Mouse (Mus musculus) forebrain, postnatal 0 days (tissue): ENCODE results near the gene Lpin2. TPM values are rescaled to one million over a fixed set of nuclear protein-coding genes. Genes with fewer than 3 reads are reported as not detected.

Experiments
- ATAC-seq: fragments of 200-750 bp; cut with Nextera tagmentation; 2 replicates; pipeline ENCODE4 v1.8.0; 2017; ENCODE audit warnings: mild to moderate bottlenecking, moderate library complexity
- DNase-seq: peaks from one replicate; pipeline ENCODE4 v3.0.0-alpha.2; 2015
- H3K27ac ChIP-seq: fragments of 300-500 bp; sonication (generic); 2 replicates; pipeline ENCODE4 v1.5.1; 2014; ENCODE audit warnings: low read depth, mild to moderate bottlenecking, antibody characterized with exemption, low read length, moderate library complexity, mixed read lengths
- H3K27me3 ChIP-seq: fragments of 300-500 bp; sonication (generic); 2 replicates; pipeline ENCODE4 v1.6.1; 2014; ENCODE audit warnings: mild to moderate bottlenecking, low read length, mixed read lengths; ENCODE audit not compliant: insufficient read depth
- H3K36me3 ChIP-seq: fragments of 300-500 bp; sonication (generic); 2 replicates; pipeline ENCODE4 v1.6.1; 2014; ENCODE audit warnings: mild to moderate bottlenecking, moderate library complexity; ENCODE audit not compliant: insufficient read depth
- H3K4me1 ChIP-seq: fragments of 300-500 bp; sonication (generic); 2 replicates; pipeline ENCODE4 v1.6.1; 2014; ENCODE audit warnings: antibody characterized with exemption; ENCODE audit not compliant: insufficient read depth
- H3K4me2 ChIP-seq: fragments of 300-500 bp; sonication (generic); 2 replicates; pipeline ENCODE4 v1.6.1; 2014; ENCODE audit warnings: low read depth, mild to moderate bottlenecking, moderate library complexity
- H3K4me3 ChIP-seq: fragments of 300-500 bp; sonication (generic); 2 replicates; pipeline ENCODE4 v1.5.1; 2014; ENCODE audit warnings: low read depth, low read length, mixed read lengths
- H3K9ac ChIP-seq: fragments of 300-500 bp; sonication (generic); 2 replicates; pipeline ENCODE4 v1.6.1; 2014; ENCODE audit warnings: mild to moderate bottlenecking
- H3K9me3 ChIP-seq: fragments of 300-500 bp; sonication (generic); 2 replicates; pipeline ENCODE4 v1.6.1; 2016; ENCODE audit warnings: low read length
- CTCF ChIP-seq: sonication (generic); IDR thresholded peaks from 2 replicates; pipeline ENCODE4 v1.5.1; 2016; ENCODE audit warnings: antibody characterized with exemption, control low read depth, low read depth
- WGBS: fragments of 180-500 bp; shearing (Covaris S2); extraction: QIAGEN DNeasy Blood & Tissue Kit; methylation state at CpG from one replicate; pipeline ENCODE4 v1.1.7; 2014; 5-methylcytosine and 5-hydroxymethylcytosine counted together
- polyA plus RNA-seq: library from polyadenylated mRNA; unstranded; fragments of >200 nt; fragmentation: Nextera tagmentation; extraction: Ambion mirVana; gene quantifications from 2 replicates; pipeline ENCODE4 v1.2.1, GENCODE M21; 2015
- total RNA-seq: library from RNA; depleted of rRNA; stranded (reverse); fragments of >200 nt; gene quantifications from 2 replicates; pipeline ENCODE4 v1.2.3, GENCODE M21; 2014

The Lpin2 gene
- total and polyA plus RNA-seq, 2 experiments from 2014 or later = 32.5 to 58.6 TPM

DNA sequence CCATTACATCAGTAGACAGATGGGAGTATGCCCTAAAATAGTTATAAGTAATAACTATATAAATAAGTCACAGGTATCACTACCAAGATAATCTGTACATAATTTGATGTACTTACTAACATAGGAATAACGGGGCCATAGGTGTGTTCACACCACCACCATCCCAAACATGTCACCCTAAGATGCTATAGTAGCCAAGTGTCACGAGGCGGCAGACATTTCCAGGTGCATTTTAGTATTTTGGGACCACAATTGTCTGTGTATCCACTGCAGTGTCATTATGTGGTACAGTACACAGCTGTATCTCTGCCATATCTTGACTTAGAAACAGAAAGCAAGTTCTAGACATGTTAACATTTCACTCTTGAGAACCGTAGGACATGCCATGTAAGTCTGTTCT, 50.9 kb downstream of the Lpin2 start:
- no peaks in the 10 kb centered on the region for H3K4me1 ChIP-seq
- no peak for TF ChIP-seq CTCF
- DNase-seq = no peak
- no peak overlapping the region for H3K4me2 ChIP-seq
- no peak for ATAC-seq
- H3K27me3 ChIP-seq = no peaks in the 10 kb centered on the region
- H3K4me3 ChIP-seq = no peak overlapping the region
- no peaks in the 10 kb centered on the region for H3K9me3 ChIP-seq
- WGBS = 95% methylated on average over 4 of the region's 4 CpGs
- H3K36me3 ChIP-seq = peaks cover 28% of the 10 kb centered on the region
- no peak overlapping the region for H3K9ac ChIP-seq
- H3K27ac ChIP-seq = no peak overlapping the region

DNA sequence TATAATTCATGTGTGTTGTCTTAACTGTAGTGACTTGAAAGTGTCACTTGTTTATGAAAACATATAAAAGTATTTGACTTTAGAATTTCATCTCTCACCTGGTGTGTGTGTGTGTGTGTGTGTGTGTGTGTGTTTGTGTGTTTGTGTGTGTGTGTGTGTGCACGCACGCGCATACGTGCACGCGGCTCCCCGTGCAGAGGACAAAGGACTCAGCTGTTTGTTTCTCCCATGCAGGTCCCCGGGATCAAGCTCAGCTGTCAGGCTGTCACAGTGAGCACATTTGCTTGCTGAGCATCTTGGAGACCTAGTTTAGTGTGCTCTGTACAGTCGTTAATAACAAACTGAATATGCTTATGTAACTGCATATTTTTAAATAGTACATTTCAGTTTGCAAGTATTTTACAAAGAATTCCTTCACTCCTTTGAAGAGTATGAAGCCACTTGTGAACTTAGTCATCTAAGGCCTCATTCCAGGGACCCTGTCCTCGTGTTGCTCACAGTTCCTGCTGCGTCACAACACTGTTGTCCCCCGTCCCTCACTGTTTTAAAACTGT, 51.8 kb downstream of the Lpin2 start:
- DNase-seq (no peak), ATAC-seq (no peak)
- H3K9ac ChIP-seq = no peak overlapping the region
- H3K4me2 ChIP-seq = no peak overlapping the region
- H3K36me3 ChIP-seq = peaks cover 36% of the 10 kb centered on the region
- 87% methylated on average over 12 of the region's 12 CpGs for WGBS
- no peak overlapping the region for H3K4me3 ChIP-seq
- TF ChIP-seq CTCF = no peak
- no peak overlapping the region for H3K27ac ChIP-seq
- H3K4me1 ChIP-seq = no peaks in the 10 kb centered on the region
- no peaks in the 10 kb centered on the region for H3K9me3 ChIP-seq
- H3K27me3 ChIP-seq = no peaks in the 10 kb centered on the region

DNA sequence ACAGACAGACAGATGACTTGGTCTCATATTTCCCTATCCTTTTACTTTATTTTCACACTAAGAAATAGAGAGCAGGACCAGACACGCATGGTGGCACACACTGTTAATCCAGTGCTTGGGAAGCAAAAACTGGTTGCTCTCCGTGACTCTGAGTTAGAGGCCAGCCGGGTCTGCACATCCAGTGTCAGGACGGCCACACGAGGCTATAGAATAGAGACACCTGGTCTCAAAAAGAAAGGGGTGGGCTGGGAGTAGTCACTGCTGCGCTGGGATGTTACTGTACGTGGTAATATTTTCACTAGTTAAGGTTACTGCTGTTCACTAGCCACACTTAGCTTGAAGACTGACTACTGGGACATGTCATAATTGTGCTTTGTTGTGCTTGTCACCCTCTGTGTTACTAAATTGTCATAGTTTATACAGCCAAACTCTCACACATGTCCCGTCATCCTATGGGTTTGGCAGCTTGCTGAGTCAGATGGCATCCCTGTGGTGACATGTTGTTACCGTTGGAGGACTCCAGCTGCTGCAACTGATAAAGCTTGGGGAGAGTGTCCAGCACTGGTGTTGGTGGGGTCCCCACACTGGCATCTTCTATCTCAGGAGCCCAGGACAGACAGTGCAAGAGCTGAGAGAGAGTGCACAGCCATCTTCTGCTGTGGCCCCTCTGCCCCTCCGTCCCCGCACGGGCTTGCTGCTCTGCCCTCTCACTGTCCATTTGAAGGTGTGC, 53.0 kb downstream of the Lpin2 start:
- 87% methylated on average over 12 of the region's 12 CpGs for WGBS
- TF ChIP-seq CTCF = no peak
- H3K4me1 ChIP-seq = no peaks in the 10 kb centered on the region
- no peak for DNase-seq
- H3K36me3 ChIP-seq = peaks cover 36% of the 10 kb centered on the region
- no peak for ATAC-seq
- H3K9ac ChIP-seq = no peak overlapping the region
- H3K9me3 ChIP-seq = no peaks in the 10 kb centered on the region
- H3K4me3 ChIP-seq = no peak overlapping the region
- no peaks in the 10 kb centered on the region for H3K27me3 ChIP-seq
- no peak overlapping the region for H3K4me2 ChIP-seq
- no peak overlapping the region for H3K27ac ChIP-seq

DNA sequence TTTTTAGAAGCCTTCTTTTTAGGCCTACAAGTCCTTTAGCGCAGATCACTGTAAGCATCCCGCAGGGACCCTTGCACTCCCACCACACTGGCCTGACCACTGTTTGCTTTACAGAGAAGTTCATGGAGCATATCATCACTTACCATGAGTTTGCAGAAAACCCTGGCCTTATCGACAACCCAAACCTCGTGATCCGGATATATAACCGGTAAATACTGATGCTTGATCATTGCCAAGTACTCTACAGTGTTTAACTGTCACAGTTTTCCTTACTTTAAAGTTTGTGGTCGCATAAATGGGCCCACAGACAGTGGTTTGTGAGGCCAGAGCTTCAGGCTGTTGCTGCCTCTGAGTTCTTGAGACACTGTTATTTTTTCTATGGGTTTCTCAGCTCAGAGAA, 56.1 kb downstream of the Lpin2 start:
- Histone ChIP-seq H3K27ac (no peak overlapping the region), H3K4me1 (no peaks in the 10 kb centered on the region), H3K9me3 (no peaks in the 10 kb centered on the region), H3K36me3 (peaks cover 51% of the 10 kb centered on the region), H3K9ac (no peak overlapping the region), H3K4me3 (no peak overlapping the region), H3K4me2 (no peak overlapping the region), H3K27me3 (no peaks in the 10 kb centered on the region)
- WGBS = 98% methylated on average over 7 of the region's 7 CpGs
- DNase-seq (no peak), ATAC-seq (no peak)
- no peak for TF ChIP-seq CTCF

DNA sequence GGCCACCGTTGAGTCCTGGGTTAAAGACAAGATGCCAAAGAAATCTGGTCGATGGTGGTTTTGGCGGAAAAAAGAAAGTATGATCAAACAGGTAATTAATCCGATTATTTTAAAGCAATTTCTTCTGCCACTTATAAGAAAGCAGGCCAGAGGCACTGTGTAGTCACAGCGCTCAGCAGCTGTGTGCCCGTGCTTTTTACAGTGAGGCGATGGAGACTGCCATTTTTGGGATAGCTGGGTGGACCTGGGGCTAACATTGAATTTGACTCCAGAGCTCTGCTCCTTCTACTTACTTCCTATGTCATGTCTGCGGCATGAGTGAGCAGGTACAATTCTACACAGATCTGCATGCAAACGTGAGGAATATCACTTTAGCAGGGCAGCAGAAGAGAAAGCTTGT, 58.5 kb downstream of the Lpin2 start:
- 96% methylated on average over 9 of the region's 9 CpGs for WGBS
- DNase-seq (no peak), ATAC-seq (no peak)
- no peak for TF ChIP-seq CTCF
- Histone ChIP-seq H3K36me3 (peaks cover 66% of the 10 kb centered on the region), H3K9ac (no peak overlapping the region), H3K4me2 (no peak overlapping the region), H3K4me3 (no peak overlapping the region), H3K27ac (no peak overlapping the region), H3K4me1 (no peaks in the 10 kb centered on the region), H3K9me3 (no peaks in the 10 kb centered on the region), H3K27me3 (no peaks in the 10 kb centered on the region)

DNA sequence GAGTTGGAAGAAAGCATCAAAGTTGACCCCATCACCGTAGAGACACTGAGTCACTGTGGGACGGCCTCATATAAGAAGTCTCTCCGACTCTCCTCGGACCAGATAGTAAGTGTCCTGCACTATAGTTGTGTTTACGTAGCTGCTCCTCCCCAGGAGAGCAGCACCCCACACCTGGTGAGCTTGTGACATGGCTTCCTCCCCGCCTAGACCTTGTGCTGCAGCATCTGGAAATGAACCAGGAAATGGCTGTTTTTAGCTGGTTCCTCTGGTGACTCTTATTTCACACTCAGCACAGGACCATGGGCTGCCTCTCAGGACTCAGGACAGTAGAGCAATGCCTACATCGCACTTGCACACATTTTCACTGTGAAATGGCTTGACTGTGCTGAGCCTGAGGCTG, 60.3 kb downstream of the Lpin2 start:
- Histone ChIP-seq H3K9me3 (no peaks in the 10 kb centered on the region), H3K9ac (no peak overlapping the region), H3K27ac (no peak overlapping the region), H3K4me1 (no peaks in the 10 kb centered on the region), H3K36me3 (peaks cover 76% of the 10 kb centered on the region), H3K4me3 (no peak overlapping the region), H3K27me3 (no peaks in the 10 kb centered on the region), H3K4me2 (no peak overlapping the region)
- ATAC-seq (no peak), DNase-seq (no peak)
- 99% methylated on average over 7 of the region's 7 CpGs for WGBS
- TF ChIP-seq CTCF = no peak

DNA sequence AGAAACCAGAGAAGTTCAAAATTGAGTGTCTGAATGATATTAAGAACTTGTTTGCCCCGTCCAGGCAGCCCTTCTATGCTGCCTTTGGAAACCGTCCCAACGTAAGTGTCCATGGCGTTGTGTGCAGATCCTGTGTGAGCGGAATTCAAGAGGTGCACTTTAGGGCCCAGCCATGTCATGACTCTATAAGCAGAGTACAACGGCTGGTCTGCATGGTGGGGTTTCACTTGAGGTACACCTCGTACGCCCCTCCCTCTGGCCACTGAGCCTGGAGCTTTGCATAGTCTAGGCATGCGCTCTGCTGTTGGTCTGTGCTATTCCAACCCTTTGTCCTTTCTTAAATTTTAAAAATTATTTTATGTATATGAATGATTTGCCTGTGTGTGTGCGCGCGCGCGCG, 62.8 kb downstream of the Lpin2 start:
- Histone ChIP-seq H3K9ac (no peak overlapping the region), H3K27me3 (no peaks in the 10 kb centered on the region), H3K27ac (no peak overlapping the region), H3K36me3 (peaks cover 81% of the 10 kb centered on the region), H3K4me1 (no peaks in the 10 kb centered on the region), H3K9me3 (no peaks in the 10 kb centered on the region), H3K4me2 (no peak overlapping the region), H3K4me3 (no peak overlapping the region)
- ATAC-seq (no peak), DNase-seq (no peak)
- TF ChIP-seq CTCF = no peak
- 98% methylated on average over 15 of the region's 15 CpGs for WGBS
